Mouse (Mus musculus): ENCODE data around the gene Stra6. TPM values are rescaled to one million over a fixed set of nuclear protein-coding genes. Genes with fewer than 3 reads are reported as not detected.

Stra6 gene
- 33.6 and 47.2 TPM in 2 replicates for polyA plus RNA-seq (2016; fragmentation: Nextera tagmentation; extraction: Ambion mirVana)

DNA sequence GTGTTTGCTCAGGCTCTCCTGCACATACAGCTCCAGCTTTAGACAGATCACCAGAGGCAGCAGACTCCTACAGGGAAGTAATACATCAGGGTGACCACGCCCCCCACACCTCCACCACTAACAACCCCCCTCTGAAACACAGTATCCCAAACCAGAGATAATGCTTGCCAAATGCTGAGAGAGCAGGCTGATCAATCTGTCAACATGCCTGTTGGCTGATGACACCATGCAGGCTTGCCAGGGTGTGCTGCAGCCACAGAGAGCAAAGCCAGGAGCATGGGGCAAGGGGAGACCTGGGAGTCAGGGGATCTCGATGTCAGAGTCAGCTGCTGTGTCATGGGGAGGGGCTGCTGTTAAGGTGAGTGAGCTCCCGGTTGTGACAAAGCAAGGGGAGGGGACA lies at the start of gene Stra6:
Gene Stra6, plus strand, starts transcription at position 258 of the 400 bp plus-strand sequence.
- Histone ChIP-seq H3K27ac (replicated peaks) (no peak within 1 kb of the TSS), H3K9me3 (no peaks in the 10 kb centered on the region), H3K4me3 (no peak within 1 kb of the TSS), H3K36me3 (replicated peaks) (no peaks in the 10 kb centered on the region), H3K27me3 (replicated peaks; ENCODE audit: low read depth, poor library complexity, severe bottlenecking) (peaks cover 34% of the 10 kb centered on the region; the same call in 1 of the 2 replicates), H3K4me1 (peaks cover 51% of the 10 kb centered on the region)
- 33% methylated on average over 3 of the region's 3 CpGs for WGBS
- DNase-seq (ENCODE audit: low spot score): no peak

DNA sequence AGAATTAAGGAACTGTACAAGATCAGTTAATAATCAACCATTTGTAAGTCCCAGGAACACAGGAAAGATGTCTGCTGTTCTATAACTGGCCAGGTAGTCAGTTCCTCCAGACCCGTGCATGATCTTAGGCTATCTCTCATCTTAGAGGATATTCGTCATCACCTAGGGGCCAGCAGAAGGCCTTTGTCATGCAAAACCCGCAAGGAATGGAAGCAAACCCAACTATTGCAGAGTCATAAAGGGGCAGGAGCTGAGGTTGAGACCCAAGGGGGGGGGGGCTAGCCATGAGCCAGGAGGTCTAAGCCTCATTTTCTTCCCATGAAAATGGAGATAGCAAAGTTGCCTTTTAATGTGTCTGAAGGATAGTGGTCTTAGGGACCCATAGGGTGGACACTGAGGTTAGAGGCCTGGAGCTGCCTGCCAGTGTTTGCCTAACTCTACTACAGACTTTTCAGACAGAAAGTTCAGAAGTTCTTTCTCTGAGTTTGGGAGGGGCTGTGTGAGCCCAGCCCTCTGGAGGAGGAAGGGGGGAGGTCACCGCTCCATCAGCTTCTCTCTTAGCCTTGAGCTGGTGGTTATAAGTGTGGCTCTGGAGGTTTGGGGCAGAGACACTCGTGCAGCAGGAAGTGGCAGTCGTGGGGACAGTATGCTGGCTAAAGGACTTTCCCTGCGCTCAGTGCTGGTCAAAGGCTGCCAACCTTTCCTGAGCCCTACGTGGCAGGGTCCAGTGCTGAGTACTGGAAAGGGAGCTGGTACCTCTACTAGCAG lies 49.0 kb upstream of the Stra6 start:
- Histone ChIP-seq H3K9me3 (no peaks in the 10 kb centered on the region), H3K4me3 (no peak overlapping the region), H3K27ac (replicated peaks) (no peak overlapping the region), H3K27me3 (replicated peaks; ENCODE audit: low read depth, poor library complexity, severe bottlenecking) (no peaks in the 10 kb centered on the region; the same call in 1 of the 2 replicates), H3K4me1 (peaks cover 24% of the 10 kb centered on the region), H3K36me3 (replicated peaks) (no peaks in the 10 kb centered on the region)
- 66% methylated on average over 8 of the region's 8 CpGs for WGBS
- DNase-seq (ENCODE audit: low spot score): no peak

DNA sequence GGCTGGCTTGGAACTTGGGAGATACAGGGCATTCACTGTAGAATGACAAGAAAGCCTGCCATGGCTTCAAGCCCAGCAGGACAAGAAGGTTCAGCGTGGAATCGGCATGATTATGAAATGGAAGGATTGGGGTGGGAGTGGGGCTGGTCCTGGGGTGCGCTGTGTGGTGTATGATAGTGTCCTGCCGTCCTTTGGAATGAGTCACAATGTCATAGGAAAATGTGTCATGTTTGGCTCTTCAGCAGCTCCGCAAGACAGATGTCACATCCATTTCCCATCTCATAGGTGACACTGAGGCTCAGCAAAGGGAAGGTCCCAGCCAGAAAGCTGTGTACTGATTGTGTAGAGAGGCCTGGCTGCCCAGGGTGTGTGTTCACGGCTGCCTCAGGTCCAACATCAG lies 47.7 kb upstream of the Stra6 start:
- 84% methylated on average over 6 of the region's 6 CpGs for WGBS
- no peak for DNase-seq (ENCODE audit: low spot score)
- H3K36me3 ChIP-seq (replicated peaks): no peaks in the 10 kb centered on the region
- H3K9me3 ChIP-seq: no peaks in the 10 kb centered on the region
- H3K4me1 ChIP-seq: peaks cover 18% of the 10 kb centered on the region
- H3K27me3 ChIP-seq (replicated peaks; ENCODE audit: low read depth, poor library complexity, severe bottlenecking): no peaks in the 10 kb centered on the region; the same call in 1 of the 2 replicates
- H3K4me3 ChIP-seq: no peak overlapping the region
- H3K27ac ChIP-seq (replicated peaks): no peak overlapping the region

DNA sequence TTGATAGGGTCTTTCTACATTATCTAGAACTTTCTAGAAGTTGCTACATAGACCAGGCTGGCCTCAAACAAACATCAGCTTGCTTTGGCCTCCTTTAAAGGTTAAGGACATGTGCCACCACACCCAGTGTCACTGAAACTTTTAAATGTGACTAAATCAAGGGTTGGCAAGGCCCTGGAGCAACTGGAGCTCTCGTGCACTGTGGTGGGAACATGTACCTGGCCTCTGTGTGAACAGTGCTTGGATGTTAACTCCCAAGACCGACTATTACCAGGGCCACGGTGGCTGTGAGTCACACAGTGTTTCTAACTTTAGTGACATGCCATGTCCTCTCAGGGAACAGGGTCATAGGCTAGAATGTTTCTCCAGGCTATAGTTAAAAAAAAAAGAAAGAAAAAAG lies 46.6 kb upstream of the Stra6 start:
- Histone ChIP-seq H3K9me3 (no peaks in the 10 kb centered on the region), H3K27ac (replicated peaks) (no peak overlapping the region), H3K27me3 (replicated peaks; ENCODE audit: low read depth, poor library complexity, severe bottlenecking) (no peaks in the 10 kb centered on the region; the same call in 1 of the 2 replicates), H3K4me1 (peaks cover 9% of the 10 kb centered on the region), H3K4me3 (no peak overlapping the region), H3K36me3 (replicated peaks) (no peaks in the 10 kb centered on the region)
- WGBS: 75% methylated on average over 3 of the region's 3 CpGs
- DNase-seq (ENCODE audit: low spot score): no peak

DNA sequence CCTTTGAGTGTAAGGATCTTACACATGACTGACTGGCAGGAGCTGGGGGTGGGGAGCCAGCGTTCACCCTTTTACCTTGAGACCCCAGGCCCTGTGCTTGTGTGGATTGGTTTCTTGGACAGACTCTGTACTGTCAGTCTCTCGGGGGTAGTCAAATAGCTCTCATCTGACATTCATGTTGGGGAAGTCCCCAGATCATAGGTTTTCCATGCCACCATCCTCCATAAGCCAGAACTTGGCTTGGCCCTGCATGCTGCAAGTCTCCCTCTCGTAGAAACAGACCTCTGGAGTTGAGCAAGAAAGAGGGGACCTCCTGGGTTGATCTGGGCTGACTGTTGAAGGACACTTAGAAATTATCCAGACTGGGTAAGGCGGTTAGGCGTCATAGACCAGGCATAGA lies 45.2 kb upstream of the Stra6 start:
- Histone ChIP-seq H3K9me3 (no peaks in the 10 kb centered on the region), H3K4me1 (no peaks in the 10 kb centered on the region), H3K4me3 (no peak overlapping the region), H3K27me3 (replicated peaks; ENCODE audit: low read depth, poor library complexity, severe bottlenecking) (no peaks in the 10 kb centered on the region), H3K36me3 (replicated peaks) (no peaks in the 10 kb centered on the region), H3K27ac (replicated peaks) (no peak overlapping the region)
- 89% methylated on average over 5 of the region's 5 CpGs for WGBS
- DNase-seq (ENCODE audit: low spot score): no peak

DNA sequence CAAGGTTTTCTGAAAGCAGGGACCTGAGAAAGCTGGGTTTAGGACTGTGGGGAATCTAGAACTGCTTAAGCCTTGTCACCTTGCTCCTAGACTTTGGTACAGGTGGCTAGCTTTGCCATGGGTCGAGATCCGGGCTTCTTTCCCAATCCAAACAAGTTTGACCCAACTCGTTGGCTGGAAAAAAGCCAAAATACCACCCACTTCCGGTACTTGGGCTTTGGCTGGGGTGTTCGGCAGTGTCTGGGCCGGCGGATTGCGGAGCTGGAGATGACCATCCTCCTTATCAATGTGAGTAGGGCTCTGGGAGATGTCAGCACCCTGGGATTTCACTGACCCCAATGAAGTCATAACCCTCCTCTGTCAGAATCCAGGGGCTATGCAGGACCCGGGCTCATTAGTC lies 37.6 kb upstream of the Stra6 start:
- Histone ChIP-seq H3K27ac (replicated peaks) (no peak overlapping the region), H3K36me3 (replicated peaks) (no peaks in the 10 kb centered on the region), H3K4me1 (peaks cover under 1% of the 10 kb centered on the region; the same call in 1 of the 2 replicates), H3K27me3 (replicated peaks; ENCODE audit: low read depth, poor library complexity, severe bottlenecking) (peaks cover 4% of the 10 kb centered on the region), H3K4me3 (no peak overlapping the region), H3K9me3 (no peaks in the 10 kb centered on the region)
- WGBS: 92% methylated on average over 9 of the region's 9 CpGs
- DNase-seq (ENCODE audit: low spot score): no peak

DNA sequence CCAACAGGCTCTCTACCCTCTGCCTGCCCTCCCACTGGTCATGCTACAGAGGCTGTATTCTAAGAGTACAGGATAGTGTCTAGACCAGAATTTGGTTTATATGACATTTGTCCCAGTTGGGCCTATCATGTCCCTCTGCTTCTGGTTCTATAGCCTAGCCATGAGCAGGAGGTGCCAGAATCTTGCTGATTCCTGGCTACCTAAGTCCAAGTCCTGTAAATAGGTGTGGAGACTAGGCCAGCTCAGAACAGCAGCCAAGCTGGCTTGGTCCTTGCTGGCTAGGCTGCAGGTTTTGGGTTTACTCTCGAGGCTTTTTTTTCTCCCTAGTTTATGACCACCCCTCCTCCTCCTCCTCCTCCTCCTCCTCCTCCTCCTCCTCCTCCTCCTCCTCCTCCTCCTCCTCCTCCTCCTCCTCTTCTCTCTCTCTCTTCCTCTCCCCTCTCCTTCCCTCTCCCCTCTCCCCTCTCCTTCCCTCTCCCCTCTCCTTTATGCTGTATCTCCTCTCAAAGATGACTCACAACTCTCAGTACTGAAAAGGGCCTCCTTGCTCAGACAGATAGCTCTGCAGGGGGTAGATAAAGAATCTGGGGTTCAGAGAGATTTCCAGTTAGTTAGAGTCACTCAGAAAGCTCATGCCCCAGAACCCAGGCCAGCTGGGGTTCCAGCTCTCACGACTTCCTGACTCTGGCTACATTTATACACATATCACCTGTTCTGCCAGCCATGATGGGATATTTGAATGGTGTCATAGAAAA lies 36.0 kb upstream of the Stra6 start:
- Histone ChIP-seq H3K9me3 (no peaks in the 10 kb centered on the region), H3K27ac (replicated peaks) (no peak overlapping the region), H3K36me3 (replicated peaks) (no peaks in the 10 kb centered on the region), H3K27me3 (replicated peaks; ENCODE audit: low read depth, poor library complexity, severe bottlenecking) (peaks cover 5% of the 10 kb centered on the region), H3K4me3 (no peak overlapping the region), H3K4me1 (peaks cover 9% of the 10 kb centered on the region)
- no peak for DNase-seq (ENCODE audit: low spot score)
- 64% methylated on average over 2 of the region's 2 CpGs for WGBS

DNA sequence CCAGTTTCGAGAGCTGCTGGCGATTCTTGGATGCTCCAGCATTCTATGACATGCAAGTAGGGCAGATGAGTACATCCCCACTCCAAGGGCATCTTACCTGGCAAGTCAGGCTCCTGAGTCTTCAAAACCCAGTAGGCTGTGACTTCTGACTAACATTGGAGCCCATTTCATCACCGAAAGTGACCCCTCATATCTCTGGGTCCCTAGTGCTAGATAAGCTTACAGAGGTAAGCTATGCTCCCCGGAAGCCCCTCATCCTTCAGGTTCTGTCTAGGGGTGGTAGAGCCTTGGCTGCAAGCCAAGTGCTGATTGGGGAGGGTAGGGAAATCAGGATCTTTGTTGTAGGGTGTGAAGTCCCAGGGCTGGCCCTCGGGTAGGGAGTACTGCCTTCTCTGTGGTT lies 34.7 kb upstream of the Stra6 start:
- H3K36me3 ChIP-seq (replicated peaks): no peaks in the 10 kb centered on the region
- DNase-seq (ENCODE audit: low spot score): no peak
- H3K4me3 ChIP-seq: no peak overlapping the region
- H3K27me3 ChIP-seq (replicated peaks; ENCODE audit: low read depth, poor library complexity, severe bottlenecking): peaks cover 18% of the 10 kb centered on the region
- H3K9me3 ChIP-seq: no peaks in the 10 kb centered on the region
- 81% methylated on average over 5 of the region's 5 CpGs for WGBS
- no peak overlapping the region for H3K27ac ChIP-seq (replicated peaks)
- H3K4me1 ChIP-seq: peaks cover 9% of the 10 kb centered on the region

DNA sequence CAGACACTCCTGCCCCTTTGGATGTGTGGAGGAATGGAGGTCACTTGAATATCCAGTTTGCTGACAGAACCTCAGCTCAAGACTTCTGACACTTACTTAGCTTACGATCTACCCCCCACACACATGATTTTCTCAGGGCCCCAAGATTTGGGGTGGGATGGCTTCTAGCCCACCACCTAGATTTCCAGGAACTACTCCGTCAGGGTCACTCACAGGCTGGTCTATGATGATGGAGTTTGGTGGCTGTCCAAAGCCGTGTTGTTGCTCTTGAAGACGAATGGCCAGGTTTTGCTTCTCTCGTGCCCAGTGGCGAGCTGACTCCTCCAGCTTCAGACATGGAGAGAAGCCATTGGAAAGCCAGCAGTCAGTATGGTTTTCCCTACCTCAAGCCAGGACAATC lies 34.0 kb upstream of the Stra6 start:
- Histone ChIP-seq H3K27ac (replicated peaks) (no peak overlapping the region), H3K4me1 (peaks cover 9% of the 10 kb centered on the region), H3K9me3 (no peaks in the 10 kb centered on the region), H3K27me3 (replicated peaks; ENCODE audit: low read depth, poor library complexity, severe bottlenecking) (peaks cover 18% of the 10 kb centered on the region), H3K4me3 (no peak overlapping the region), H3K36me3 (replicated peaks) (no peaks in the 10 kb centered on the region)
- DNase-seq (ENCODE audit: low spot score): no peak
- WGBS: 91% methylated on average over 6 of the region's 6 CpGs

DNA sequence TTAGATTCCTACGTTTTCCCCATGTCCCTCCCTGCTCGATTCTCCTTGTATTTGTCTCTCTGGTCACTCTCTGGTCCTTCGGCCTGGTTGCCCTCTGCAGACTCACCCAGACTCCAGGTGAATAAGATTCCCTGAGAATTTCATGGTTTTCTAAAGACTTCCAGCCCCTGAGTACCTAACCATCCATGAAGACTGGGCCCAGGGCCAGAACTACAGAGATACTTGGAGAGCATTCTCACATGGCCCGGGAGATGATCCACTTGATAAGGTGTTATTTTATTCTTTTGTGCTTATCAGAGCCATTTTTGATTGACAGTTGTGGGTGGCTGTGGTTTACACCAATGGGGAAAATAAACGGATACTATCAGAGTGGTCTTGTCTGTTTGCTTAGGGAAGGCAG lies 31.7 kb upstream of the Stra6 start:
- Histone ChIP-seq H3K27me3 (replicated peaks; ENCODE audit: low read depth, poor library complexity, severe bottlenecking) (peaks cover 32% of the 10 kb centered on the region), H3K4me3 (no peak overlapping the region), H3K9me3 (no peaks in the 10 kb centered on the region), H3K4me1 (peaks cover 9% of the 10 kb centered on the region), H3K27ac (replicated peaks) (no peak overlapping the region), H3K36me3 (replicated peaks) (no peaks in the 10 kb centered on the region)
- WGBS: 83% methylated on average over 5 of the region's 5 CpGs
- DNase-seq (ENCODE audit: low spot score): no peak

DNA sequence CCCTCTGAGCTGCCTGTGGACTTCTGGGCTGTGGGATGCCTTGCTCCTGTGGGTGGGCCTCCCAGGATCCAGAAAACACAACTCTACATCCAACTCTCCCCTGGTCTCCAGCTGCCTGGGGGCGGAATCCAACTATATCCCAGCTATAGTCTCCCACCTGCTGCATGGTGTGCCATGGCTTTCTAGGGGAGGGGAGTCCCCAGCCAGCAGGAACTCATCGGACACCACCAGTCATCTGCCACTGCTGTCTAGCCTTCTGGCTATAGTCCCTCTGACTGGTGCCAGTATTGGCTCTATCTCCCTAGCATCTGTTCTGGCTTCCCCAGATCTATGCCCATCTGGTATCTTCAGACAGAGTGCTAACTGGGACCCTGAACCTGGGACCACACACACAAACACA lies 28.1 kb upstream of the Stra6 start:
- peaks cover 37% of the 10 kb centered on the region for H3K4me1 ChIP-seq
- H3K27ac ChIP-seq (replicated peaks): no peak overlapping the region
- no peaks in the 10 kb centered on the region for H3K36me3 ChIP-seq (replicated peaks)
- H3K27me3 ChIP-seq (replicated peaks; ENCODE audit: low read depth, poor library complexity, severe bottlenecking): peaks cover 58% of the 10 kb centered on the region
- WGBS: 72% methylated on average over 2 of the region's 2 CpGs
- H3K4me3 ChIP-seq: no peak overlapping the region
- no peak for DNase-seq (ENCODE audit: low spot score)
- no peaks in the 10 kb centered on the region for H3K9me3 ChIP-seq

DNA sequence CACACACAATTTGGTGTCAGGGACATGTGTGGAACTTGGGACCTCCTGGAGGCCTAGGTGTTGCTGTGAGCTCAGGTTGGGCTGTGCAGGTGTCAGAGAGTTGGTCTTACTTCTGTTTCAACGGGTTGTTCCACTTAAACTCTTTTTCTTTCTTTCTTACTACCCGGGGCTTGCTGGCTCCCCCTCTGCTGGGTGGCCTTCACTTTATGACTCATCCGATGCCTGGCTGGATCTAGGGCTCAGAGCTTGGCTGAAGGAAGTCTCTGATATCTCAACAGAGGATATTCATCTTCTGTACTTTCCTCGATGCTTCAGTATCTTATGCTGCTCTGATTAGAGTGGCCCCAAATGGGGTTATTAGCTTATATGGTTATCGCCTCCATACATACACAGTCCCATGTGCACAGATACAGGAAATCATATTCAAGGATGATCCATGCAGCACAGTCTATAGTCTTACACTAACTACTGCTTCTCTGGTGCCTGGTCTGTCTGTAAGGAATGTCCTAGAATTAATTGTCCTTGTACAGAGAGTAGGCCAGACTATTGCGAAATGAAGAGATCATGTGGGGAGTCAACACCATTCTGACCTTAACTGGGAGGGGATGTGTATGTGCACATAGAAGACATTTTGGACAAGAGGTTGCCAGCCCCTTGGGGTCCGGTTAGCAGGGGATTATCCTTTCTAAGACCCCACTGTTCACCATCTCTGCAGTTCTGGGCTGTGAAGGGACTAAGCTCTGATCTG lies 27.5 kb upstream of the Stra6 start:
- DNase-seq (ENCODE audit: low spot score): no peak
- no peak overlapping the region for H3K27ac ChIP-seq (replicated peaks)
- H3K27me3 ChIP-seq (replicated peaks; ENCODE audit: low read depth, poor library complexity, severe bottlenecking): peaks cover 58% of the 10 kb centered on the region
- H3K4me3 ChIP-seq: no peak overlapping the region
- no peaks in the 10 kb centered on the region for H3K9me3 ChIP-seq
- peaks cover 42% of the 10 kb centered on the region for H3K4me1 ChIP-seq
- WGBS: 78% methylated on average over 7 of the region's 7 CpGs
- no peaks in the 10 kb centered on the region for H3K36me3 ChIP-seq (replicated peaks)

Data from embryonic facial prominence, embryonic 10.5 days (tissue).